Mouse (Mus musculus) kidney, adult 2 months (tissue): Measurements from ENCODE around the gene Tekt5.

ENCODE experiments used
- CTCF ChIP-seq: fragments of 200-500 bp; conservative IDR thresholded peaks from 2 replicates; pipeline ENCODE4 v1.5.1; 2011; ENCODE audit warnings: low read depth, mild to moderate bottlenecking, control low read depth, low read length, moderate library complexity, mixed read lengths; ENCODE audit not compliant: insufficient read depth, insufficient read length
- POLR2A ChIP-seq: fragments of 200-500 bp; IDR thresholded peaks from one replicate; pipeline ENCODE4 v1.6.1; 2011; ENCODE audit warnings: low read depth, low read length, control low read depth

DNA sequence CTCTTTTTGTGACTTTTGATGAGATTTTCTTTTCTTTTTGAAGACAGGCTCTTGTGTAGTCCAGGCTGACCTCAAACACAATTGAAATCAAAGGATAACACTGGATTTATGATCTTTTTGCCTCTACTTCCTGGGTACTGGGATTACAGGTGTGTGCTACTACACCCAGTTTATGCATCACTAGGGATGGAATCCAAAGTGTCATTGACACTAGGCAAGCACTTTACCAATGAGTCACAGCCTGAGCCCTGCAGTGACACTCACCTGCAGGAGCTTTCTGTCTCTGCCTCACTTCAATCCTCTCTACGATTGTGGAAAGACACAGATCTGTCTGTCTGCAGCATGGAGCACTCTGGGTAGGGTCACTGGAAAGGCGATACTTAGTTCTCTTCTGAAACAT is 59.3 kb downstream of the Tekt5 start:
- no peak for TF ChIP-seq CTCF
- TF ChIP-seq POLR2A = no peak
